Mouse (Mus musculus): ENCODE results near the gene Denr. TPM values are rescaled to one million over a fixed set of nuclear protein-coding genes. Genes with fewer than 3 reads are reported as not detected.

Denr gene
- total RNA-seq, 2 experiments from 2014 or later: 40.8 to 47.0 TPM

DNA sequence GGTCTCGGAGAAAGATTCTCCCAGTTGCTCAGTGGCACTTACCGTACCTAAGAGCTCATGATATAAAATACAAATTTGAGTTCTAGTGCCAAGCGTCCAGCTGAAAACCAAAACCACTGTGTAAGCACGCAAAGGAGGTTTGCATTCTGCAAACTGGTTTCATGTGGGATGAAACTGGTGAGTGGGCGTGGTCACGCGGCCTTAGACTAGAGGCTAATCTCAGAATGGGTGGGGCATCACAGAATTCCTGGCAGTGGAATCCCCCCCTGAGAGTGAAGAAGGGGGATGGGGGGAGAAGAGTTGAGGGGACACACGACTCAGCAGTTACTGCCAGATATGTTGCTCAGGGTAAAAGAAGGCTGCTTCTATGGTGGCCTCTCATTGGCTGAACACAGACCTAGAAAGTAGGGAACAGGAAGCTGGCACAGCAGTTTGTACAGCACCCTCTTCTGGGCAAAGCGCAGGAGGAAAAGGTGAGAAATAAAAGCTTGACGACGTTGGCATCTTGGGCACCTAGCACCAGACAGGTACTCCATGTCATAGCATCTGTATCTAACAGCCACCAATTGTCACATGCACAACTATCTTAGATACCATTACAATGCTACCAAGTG lies 2.8 kb upstream of the Denr start:
- intact Hi-C loops (cut with DNase I): no loop called here
- DNase-seq: no peak

GRCm38 (mm10) chr5:123906146-123906975 lies 614 bp upstream of the Denr start:
- intact Hi-C loops (cut with DNase I): loop anchor here (2.0 to 5.0 kb wide), 4 partner anchors 79 to 278 kb away; partner anchors contain the start of genes Kntc1 and Rsrc2
- no peak for DNase-seq

DNA sequence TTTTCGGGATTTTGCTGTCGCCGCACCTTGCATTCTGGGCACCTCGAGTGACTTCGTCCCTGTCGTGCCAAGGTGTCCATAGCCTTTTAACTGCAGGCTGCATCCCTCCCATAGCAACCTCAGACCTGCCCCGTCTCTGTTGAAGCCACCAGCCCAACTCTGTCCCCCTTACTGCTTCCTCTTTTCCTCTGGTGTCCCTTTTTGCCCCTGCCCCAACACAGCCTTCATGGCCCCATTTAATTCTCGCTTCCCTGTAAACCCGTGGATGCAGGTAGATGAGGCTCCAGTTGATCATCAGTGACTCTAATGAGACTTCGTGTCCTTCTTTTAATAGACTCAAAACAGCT lies 629 bp downstream of the Denr start:
- intact Hi-C loops (cut with DNase I): loop anchor here (2.0 to 5.0 kb wide), 4 partner anchors 80 to 279 kb away; partner anchors contain the start of genes Kntc1 and Rsrc2
- DNase-seq: no peak

GRCm38 (mm10) chr5:123914852-123915251 lies 7.9 kb downstream of the Denr start:
- intact Hi-C loops (cut with DNase I): no loop called here
- no peak for DNase-seq

DNA sequence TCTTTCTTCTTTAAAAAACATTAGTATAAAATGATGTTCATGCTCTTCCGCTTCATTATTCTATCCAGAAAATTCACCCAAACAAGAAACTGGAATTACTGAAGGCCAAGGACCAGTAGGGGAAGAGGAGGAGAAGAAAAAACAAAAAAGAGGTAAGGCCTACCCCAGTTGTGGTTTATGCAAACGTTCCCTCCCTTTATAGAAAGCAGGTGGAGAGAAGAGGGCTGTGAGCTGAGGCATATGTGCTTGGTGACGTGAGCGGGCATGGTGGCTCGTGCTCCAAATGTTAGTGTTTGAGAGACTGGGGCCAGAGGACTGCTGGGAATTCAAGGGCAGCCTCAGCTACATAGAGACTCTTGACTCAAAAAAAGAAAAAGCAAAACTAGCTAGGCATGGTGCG lies 15.1 kb downstream of the Denr start:
- intact Hi-C loops (cut with DNase I): no loop called here
- DNase-seq: no peak

DNA sequence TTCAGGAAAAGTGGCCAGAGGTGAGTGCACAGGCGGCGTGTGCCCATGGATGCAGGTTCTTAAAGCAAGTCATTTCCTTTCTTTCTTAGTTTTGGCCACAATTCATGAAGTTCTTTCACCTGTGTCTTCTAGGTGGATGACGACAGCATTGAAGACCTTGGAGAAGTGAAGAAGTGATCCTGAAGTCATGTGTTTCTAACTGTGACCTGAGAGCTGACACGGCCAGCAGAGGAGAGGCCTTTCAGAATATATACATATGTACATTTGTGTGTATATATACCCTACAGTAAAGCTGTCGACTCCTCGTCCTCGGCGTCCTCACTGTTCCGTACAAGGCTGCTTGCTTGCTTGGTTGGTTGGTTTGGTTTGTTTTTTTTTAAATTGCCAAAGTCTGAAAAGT lies 20.1 kb downstream of the Denr start, which contains the start of gene Gm43518:
Gene Gm43518 (plus strand): TSS at position 301 of the 400 bp plus-strand sequence.
- intact Hi-C loops (cut with DNase I): no loop called here
- DNase-seq: no peak

DNA sequence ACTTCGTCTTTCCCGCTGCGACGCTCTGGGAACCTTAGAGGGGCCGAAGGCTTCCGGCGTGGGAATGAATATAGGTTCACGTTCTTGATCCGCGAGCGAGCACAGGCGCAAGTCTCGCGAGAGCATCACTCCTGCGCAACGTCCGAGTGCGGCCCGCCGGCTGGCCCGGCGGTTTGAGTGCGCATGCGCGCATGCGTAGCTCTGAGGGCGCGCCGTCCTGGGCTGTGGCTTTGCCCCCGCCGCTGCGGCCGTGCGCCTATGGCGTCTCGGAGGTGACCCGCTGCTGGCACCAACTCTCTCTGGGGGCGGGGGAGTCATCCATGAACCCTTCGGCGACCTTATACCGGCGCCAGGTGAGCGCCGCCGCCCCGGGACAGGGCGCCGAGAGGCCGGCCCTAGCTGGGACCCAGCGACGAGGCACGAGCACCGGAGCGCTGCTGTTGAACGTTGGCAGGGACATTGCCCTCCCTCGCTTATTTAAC lies 23.6 kb downstream of the Denr start, which contains the start of gene Ccdc62:
Gene Ccdc62 (plus strand): TSS at position 172 of the 482 bp plus-strand sequence.
- intact Hi-C loops (cut with DNase I): no loop called here
- DNase-seq: peak; percentile 97

DNA sequence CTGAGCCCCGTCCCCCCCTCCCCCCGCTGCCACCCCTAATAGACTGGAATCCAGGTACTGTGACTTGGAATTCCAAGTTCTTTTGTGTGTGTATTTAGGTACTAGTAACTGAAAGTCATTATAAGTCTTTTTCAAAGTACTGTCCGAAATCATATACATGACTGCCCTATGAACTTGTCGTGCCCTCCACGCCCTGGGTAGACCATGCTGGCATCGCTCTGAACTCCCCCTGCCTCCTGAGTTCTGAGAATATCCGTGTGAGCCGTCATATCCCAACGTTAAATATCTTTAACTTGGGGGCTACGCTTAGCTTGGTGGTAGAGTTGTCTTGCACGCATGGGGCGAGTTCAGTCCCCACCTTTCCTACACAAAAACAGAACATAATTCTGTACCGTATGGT lies 24.2 kb downstream of the Denr start:
- intact Hi-C loops (cut with DNase I): no loop called here
- DNase-seq: no peak

DNA sequence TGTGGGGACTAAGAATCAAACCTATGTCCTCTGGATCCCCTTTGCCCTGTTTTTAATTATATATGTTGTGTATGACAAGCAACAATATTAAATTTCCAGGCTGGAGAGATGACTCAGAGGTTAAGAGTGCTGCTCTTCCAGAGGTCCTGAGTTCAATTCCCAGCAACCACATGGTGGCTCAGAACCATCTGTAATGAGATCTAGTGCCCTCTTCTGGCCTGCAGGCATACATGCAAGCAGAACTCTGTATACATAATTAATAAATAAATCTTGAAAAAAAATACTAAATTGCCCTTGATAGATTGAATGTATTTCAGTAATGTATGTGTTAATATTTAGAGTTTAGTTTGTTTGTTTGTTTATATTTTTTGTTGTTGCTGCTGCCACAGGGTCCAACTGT lies 26.0 kb downstream of the Denr start:
- intact Hi-C loops (cut with DNase I): no loop called here
- DNase-seq: no peak

GRCm38 (mm10) chr5:123933556-123933955 lies 26.6 kb downstream of the Denr start:
- DNase-seq: no peak
- intact Hi-C loops (cut with DNase I): no loop called here

GRCm38 (mm10) chr5:123933957-123934591 lies 27.1 kb downstream of the Denr start:
- intact Hi-C loops (cut with DNase I): no loop called here
- DNase-seq: peak in 1 of 2 experiments; percentile 31

DNA sequence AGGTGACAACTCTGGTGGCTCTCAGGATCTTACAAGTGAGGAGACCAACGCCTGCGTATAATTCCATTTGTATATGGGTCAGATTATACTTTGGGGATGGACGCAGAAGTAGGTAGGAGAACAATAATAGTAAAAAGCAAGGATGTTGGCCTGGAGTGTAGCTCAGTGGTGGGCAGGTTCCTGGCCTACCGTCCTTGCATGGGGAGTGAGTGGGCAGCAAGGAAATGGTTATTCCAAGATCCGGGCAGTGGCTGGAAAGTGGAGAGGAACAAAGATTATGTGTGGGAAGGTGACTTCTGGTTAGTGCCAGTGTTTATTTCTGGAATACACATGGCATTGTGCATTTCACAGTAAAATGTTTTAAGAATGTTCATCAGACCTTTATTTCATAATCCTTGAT lies 29.0 kb downstream of the Denr start:
- DNase-seq: no peak
- intact Hi-C loops (cut with DNase I): no loop called here

DNA sequence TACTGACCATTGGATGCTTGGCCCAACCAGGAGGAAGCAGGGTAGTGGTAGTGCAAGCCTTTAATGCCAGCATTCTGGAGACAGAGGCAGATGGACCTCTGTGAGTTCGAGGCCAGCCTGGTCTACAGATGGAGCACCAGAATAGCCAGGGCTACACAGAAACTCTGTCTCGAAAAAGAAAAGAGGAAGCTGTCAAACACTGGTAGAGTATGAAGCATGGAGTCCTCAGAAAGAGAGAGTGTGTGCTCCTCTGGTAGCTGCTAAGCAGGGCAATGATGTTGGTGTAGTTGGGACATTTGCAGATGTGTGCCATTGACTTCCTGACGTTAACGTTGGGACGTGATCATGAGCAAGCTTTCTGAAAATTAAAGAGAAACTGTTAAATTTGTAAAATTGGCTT lies 31.5 kb downstream of the Denr start:
- DNase-seq: no peak
- intact Hi-C loops (cut with DNase I): no loop called here

GRCm38 (mm10) chr5:123946546-123946945 lies 39.6 kb downstream of the Denr start:
- peak in 1 of 2 experiments; percentile 23 for DNase-seq
- intact Hi-C loops (cut with DNase I): loop anchor here (2.0 kb wide), 1 partner anchor 138 kb away; no protein-coding TSS in a partner anchor

DNA sequence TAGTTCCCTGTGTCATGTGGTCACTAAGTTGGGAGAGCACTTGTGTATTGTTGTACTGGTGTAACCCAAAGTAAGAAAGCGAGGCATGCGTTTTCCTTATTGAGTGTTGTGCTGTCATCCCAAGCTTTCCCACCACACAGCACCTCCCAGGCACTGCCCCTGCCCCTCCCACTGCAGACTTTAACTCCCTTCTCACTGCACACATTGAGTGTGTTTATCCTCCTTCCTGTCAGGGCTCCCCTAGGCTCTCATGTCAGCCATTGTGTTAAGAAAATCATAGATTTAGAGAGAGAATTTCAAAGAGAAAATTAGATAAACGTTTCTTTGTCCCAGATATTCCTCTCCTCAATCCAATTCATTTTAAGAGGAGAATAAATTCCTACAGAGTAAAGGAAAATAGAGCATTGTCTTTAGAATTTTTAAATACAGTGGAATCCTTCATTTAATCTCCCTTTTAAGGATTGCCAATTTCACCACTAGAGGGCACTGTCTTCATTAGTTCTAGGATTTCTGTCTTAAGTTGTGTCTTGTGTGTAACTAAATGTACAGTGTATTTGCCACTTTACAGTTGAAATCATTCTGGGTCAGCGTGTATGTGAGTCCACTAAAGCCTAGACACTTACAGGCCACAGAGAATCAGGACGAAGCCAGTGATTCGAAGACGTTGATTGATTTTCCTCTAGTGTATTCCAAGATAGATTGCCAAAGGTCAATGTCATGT lies 40.2 kb downstream of the Denr start:
- intact Hi-C loops (cut with DNase I): loop anchor here (1.0 to 2.0 kb wide), 2 partner anchors 45 to 138 kb away; no protein-coding TSS in a partner anchor
- peak in 1 of 2 experiments; percentile 58 for DNase-seq

GRCm38 (mm10) chr5:123952365-123953045 lies 45.5 kb downstream of the Denr start:
- DNase-seq: no peak

DNA sequence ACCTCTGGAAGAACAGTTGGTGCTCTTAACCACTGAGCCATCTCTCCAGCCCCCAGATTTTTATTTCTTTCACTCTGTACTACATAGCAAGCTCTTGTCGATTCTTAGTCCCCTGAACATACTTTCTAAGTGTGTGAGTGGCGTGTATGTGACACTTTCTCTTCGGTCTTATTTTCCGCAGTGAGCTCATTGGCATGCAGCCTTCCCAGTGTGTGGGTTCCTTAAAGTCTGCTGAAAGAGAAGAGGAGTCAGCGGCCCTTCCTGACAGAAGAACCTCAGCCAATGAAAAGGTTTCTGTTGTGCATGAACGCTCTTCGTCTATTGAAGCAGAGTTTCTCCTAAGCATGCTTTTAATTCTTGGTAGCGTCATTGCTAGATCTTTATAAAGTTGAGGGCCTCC lies 50.2 kb downstream of the Denr start:
- intact Hi-C loops (cut with DNase I): no loop called here
- no peak for DNase-seq

More at GRCm38 (mm10) chr5:123952365-123953045, 45.5 kb downstream of the Denr start:
- intact Hi-C loops (cut with DNase I): no loop called here

GRCm38 (mm10) chr5:123959018-123959417 lies 52.0 kb downstream of the Denr start:
- intact Hi-C loops (cut with DNase I): no loop called here

DNA sequence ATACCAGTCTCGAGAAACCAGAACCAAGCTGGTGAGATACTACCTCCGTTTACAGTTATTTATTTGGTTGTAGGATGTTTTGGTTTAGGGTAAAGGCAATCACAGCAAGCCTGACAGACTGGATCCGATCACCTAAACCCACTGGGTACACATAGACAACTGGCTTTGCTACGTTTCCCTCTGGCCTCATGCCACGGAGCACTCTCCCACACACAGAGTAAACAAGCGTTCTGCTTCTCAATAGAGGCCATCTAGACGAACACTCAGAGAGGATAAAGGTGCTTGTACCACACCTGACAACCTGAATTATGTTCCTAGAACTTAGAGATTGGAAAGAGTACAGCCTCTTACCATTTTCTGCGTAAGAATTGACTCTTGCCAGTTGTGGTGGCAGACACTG lies 53.2 kb downstream of the Denr start:
- intact Hi-C loops (cut with DNase I): no loop called here
- DNase-seq: no peak

More at GRCm38 (mm10) chr5:123959018-123959417, 52.0 kb downstream of the Denr start:
- DNase-seq: no peak

DNA sequence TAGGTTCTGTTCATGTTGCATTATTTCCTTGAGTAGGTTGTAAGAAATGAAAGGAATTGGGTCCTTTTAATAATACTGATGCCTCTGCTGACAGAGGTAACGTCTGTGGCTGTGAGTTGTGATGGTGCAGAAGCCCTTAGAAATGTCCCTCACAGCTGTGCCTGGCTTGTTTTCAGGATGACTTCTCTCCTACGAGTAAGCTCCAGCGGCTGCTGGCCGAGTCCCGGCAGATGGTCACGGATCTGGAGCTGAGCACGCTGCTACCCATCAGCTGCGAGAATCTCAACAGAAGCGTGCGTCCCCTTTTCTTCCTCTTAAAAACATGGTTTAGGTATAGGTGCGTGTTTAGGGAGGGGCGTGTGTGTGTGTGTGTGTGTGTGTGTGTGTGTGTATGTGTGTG lies 54.1 kb downstream of the Denr start:
- no peak for DNase-seq
- intact Hi-C loops (cut with DNase I): no loop called here

Data from heart, postnatal 14 days (tissue).